Mouse (Mus musculus): ENCODE measurements around the gene Rps15. TPM values are rescaled to one million over a fixed set of nuclear protein-coding genes. Genes with fewer than 3 reads are reported as not detected.
A peak's percentile ranks its signal among the peaks of the same experiment; 100 is the strongest.

Rps15 gene
- polyA plus RNA-seq, 1 experiment, result 2,204 TPM

GRCm38 (mm10) chr10:80270099-80270498 is 22.2 kb upstream of the Rps15 start:
- TF ChIP-seq POLR2A (IDR thresholded peaks at IDR 0.05; ENCODE audit: low read depth, low read length) (no peak), CTCF (IDR thresholded peaks at IDR 0.05; ENCODE audit: extremely low read depth, insufficient read depth, insufficient read length, insufficient replicate concordance) (no peak)
- no peak for DNase-seq (ENCODE audit: low read depth in 1 of 2, low spot score in 2 of 2)
- Histone ChIP-seq H3K4me3 (ENCODE audit: extremely low read depth, insufficient read depth, insufficient read length) (no peak overlapping the region), H3K27ac (ENCODE audit: insufficient read depth, low read length) (no peak overlapping the region), H3K27me3 (ENCODE audit: control insufficient read depth, insufficient read depth, low read length) (no peaks in the 10 kb centered on the region), H3K4me1 (ENCODE audit: control insufficient read depth, insufficient read depth, insufficient read length) (peaks cover 34% of the 10 kb centered on the region; the same call in 1 of the 2 replicates), H3K36me3 (ENCODE audit: control insufficient read depth, insufficient read depth, low read length) (peaks cover 7% of the 10 kb centered on the region; the same call in 1 of the 2 replicates)
- 55% methylated on average over 2 of the region's 2 CpGs for WGBS

DNA sequence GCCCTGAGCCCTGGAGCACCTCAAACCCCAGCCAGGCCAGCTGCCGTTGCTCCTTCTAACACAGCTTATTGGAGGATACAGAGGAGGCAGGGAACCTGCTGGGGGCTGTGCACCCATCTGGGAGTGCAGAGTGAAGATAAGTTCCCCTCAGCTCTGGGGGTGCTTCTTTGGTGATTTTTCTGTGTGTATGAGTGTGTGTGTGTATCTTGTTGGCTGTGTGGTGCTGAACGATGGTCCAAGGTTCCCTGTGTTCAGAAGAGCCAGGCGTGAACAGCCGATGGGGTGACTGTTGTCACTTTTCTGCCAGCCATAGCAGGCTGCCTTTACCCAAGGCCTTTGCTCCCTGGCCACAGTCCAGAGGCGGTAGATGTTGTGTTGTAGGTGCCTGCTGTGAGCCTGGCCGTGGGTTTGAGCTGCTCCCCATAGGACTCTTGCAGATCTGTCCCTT is 21.5 kb upstream of the Rps15 start:
- no peak for DNase-seq (ENCODE audit: low read depth in 1 of 2, low spot score in 2 of 2)
- WGBS, result 40% methylated on average over 6 of the region's 6 CpGs
- Histone ChIP-seq H3K4me3 (ENCODE audit: extremely low read depth, insufficient read depth, insufficient read length) (no peak overlapping the region), H3K4me1 (ENCODE audit: control insufficient read depth, insufficient read depth, insufficient read length) (peaks cover 34% of the 10 kb centered on the region; the same call in 1 of the 2 replicates), H3K27me3 (ENCODE audit: control insufficient read depth, insufficient read depth, low read length) (no peaks in the 10 kb centered on the region), H3K27ac (ENCODE audit: insufficient read depth, low read length) (peak overlapping the region; percentile 45), H3K36me3 (ENCODE audit: control insufficient read depth, insufficient read depth, low read length) (peaks cover 9% of the 10 kb centered on the region; the same call in 1 of the 2 replicates)
- TF ChIP-seq CTCF (IDR thresholded peaks at IDR 0.05; ENCODE audit: extremely low read depth, insufficient read depth, insufficient read length, insufficient replicate concordance) (no peak), POLR2A (IDR thresholded peaks at IDR 0.05; ENCODE audit: low read depth, low read length) (no peak)

GRCm38 (mm10) chr10:80271186-80271843 is 20.9 kb upstream of the Rps15 start:
- no peak for DNase-seq (ENCODE audit: low read depth in 1 of 2, low spot score in 2 of 2)
- 20% methylated on average over 5 of the region's 5 CpGs for WGBS
- H3K27me3 ChIP-seq (ENCODE audit: control insufficient read depth, insufficient read depth, low read length), result no peaks in the 10 kb centered on the region
- peaks cover 12% of the 10 kb centered on the region; the same call in 1 of the 2 replicates for H3K36me3 ChIP-seq (ENCODE audit: control insufficient read depth, insufficient read depth, low read length)
- TF ChIP-seq POLR2A (IDR thresholded peaks at IDR 0.05; ENCODE audit: low read depth, low read length) (no peak), CTCF (IDR thresholded peaks at IDR 0.05; ENCODE audit: extremely low read depth, insufficient read depth, insufficient read length, insufficient replicate concordance) (no peak)
- H3K4me1 ChIP-seq (ENCODE audit: control insufficient read depth, insufficient read depth, insufficient read length), result peaks cover 34% of the 10 kb centered on the region; the same call in 1 of the 2 replicates
- H3K4me3 ChIP-seq (ENCODE audit: extremely low read depth, insufficient read depth, insufficient read length), result no peak overlapping the region
- peak overlapping the region; percentile 45 for H3K27ac ChIP-seq (ENCODE audit: insufficient read depth, low read length)

DNA sequence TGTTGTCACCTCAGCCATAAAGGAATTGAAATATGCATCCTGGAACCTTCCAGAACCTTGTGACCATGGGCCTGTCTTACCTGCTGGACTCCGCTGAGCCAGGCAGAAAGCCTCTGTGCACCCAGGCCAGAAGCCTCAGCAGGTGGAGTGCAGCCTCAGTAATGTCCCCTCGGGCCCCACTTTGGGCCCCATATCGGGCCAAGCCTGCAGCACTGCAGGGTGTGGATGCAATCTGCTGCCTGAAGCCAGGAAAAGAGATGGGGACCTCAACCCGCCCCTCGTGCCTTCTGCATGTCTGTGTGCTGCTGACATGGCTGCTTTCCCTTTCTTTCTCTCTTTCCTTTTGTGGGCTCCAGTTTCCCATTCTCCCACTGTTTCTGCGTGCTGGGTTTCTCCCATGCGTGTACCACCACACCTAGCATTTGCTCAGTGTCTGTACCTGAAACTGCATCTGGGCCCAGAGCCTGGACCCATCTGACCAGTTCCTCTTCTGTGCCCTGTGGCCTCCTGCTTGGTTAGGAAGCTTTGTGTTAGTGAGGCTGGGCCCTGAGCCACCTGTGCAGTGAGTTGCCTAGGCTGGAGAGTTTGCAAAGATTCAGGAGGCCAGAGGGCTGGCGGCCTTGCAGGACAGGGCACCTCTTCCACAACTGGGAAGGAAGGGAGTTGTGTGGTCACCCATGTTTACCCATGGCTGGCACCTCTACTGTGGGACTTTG is 20.2 kb upstream of the Rps15 start:
- TF ChIP-seq POLR2A (IDR thresholded peaks at IDR 0.05; ENCODE audit: low read depth, low read length) (no peak), CTCF (IDR thresholded peaks at IDR 0.05; ENCODE audit: extremely low read depth, insufficient read depth, insufficient read length, insufficient replicate concordance) (no peak)
- Histone ChIP-seq H3K36me3 (ENCODE audit: control insufficient read depth, insufficient read depth, low read length) (peaks cover 17% of the 10 kb centered on the region), H3K27ac (ENCODE audit: insufficient read depth, low read length) (peak overlapping the region; percentile 45), H3K4me1 (ENCODE audit: control insufficient read depth, insufficient read depth, insufficient read length) (peaks cover 34% of the 10 kb centered on the region; the same call in 1 of the 2 replicates), H3K27me3 (ENCODE audit: control insufficient read depth, insufficient read depth, low read length) (no peaks in the 10 kb centered on the region), H3K4me3 (ENCODE audit: extremely low read depth, insufficient read depth, insufficient read length) (no peak overlapping the region)
- 68% methylated on average over 8 of the region's 8 CpGs for WGBS
- DNase-seq (ENCODE audit: low read depth in 1 of 2, low spot score in 2 of 2), result no peak

DNA sequence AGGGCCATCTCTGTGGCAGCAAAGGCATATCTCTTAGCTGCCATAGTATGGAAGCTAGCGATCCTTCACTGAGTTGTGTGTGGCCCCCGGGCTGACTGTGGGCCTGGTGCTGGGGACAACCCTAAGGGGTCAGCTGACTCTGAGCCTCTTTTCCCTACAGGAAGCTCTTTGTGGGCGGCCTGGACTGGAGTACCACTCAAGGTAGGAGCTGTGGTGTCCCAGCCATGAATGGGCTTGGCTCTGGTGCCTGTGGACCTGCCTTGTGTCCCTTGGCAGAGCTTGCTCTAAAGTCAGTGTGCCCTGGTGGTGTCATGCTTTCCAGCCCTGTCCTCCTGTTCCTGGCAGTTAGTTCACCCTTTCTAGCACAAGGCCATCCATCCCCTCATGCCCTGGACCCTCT is 18.4 kb upstream of the Rps15 start:
- no peak for TF ChIP-seq CTCF (IDR thresholded peaks at IDR 0.05; ENCODE audit: extremely low read depth, insufficient read depth, insufficient read length, insufficient replicate concordance)
- TF ChIP-seq POLR2A (IDR thresholded peaks at IDR 0.05; ENCODE audit: low read depth, low read length), result no peak
- Histone ChIP-seq H3K4me1 (ENCODE audit: control insufficient read depth, insufficient read depth, insufficient read length) (peaks cover 25% of the 10 kb centered on the region; the same call in 1 of the 2 replicates), H3K27me3 (ENCODE audit: control insufficient read depth, insufficient read depth, low read length) (no peaks in the 10 kb centered on the region), H3K36me3 (ENCODE audit: control insufficient read depth, insufficient read depth, low read length) (peaks cover 34% of the 10 kb centered on the region), H3K27ac (ENCODE audit: insufficient read depth, low read length) (no peak overlapping the region), H3K4me3 (ENCODE audit: extremely low read depth, insufficient read depth, insufficient read length) (no peak overlapping the region)
- no peak for DNase-seq (ENCODE audit: low read depth in 1 of 2, low spot score in 2 of 2)
- 84% methylated on average over 3 of the region's 3 CpGs for WGBS

DNA sequence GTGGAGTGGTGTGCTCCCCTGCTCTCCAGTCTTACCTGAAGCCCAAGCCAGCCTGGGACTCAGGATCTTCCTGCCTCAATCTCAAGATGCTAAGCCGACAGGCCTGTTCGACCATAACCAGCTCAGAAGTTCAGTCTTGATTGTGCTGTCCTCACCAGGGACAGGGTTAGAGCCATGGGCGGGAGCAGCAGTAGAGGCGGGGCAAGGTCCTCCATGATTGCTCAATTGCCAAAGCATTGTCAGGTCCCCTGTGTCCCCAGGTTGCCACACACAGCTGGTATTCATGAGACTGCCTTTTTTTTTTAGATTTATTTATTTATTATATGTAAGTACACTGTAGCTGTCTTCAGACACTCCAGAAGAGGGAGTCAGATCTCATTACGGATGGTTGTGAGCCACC is 16.0 kb upstream of the Rps15 start:
- DNase-seq (ENCODE audit: low read depth in 1 of 2, low spot score in 2 of 2), result no peak
- peaks cover 50% of the 10 kb centered on the region for H3K36me3 ChIP-seq (ENCODE audit: control insufficient read depth, insufficient read depth, low read length)
- H3K4me3 ChIP-seq (ENCODE audit: extremely low read depth, insufficient read depth, insufficient read length), result no peak overlapping the region
- no peaks in the 10 kb centered on the region for H3K27me3 ChIP-seq (ENCODE audit: control insufficient read depth, insufficient read depth, low read length)
- H3K4me1 ChIP-seq (ENCODE audit: control insufficient read depth, insufficient read depth, insufficient read length), result peaks cover 11% of the 10 kb centered on the region; the same call in 1 of the 2 replicates
- H3K27ac ChIP-seq (ENCODE audit: insufficient read depth, low read length), result no peak overlapping the region
- no peak for TF ChIP-seq CTCF (IDR thresholded peaks at IDR 0.05; ENCODE audit: extremely low read depth, insufficient read depth, insufficient read length, insufficient replicate concordance)
- no peak for TF ChIP-seq POLR2A (IDR thresholded peaks at IDR 0.05; ENCODE audit: low read depth, low read length)
- WGBS, result 90% methylated on average over 5 of the region's 5 CpGs

Measured in spleen, adult 2 months (tissue).